Mouse (Mus musculus): Measurements from ENCODE around the gene Ank.

GRCm38 (mm10) chr15:27441529-27441928, 24.9 kb upstream of the Ank start:
- TF ChIP-seq CTCF (IDR thresholded peaks at IDR 0.05; ENCODE audit: borderline replicate concordance, insufficient read depth, low read depth, low read length) (no peak), POLR2A (IDR thresholded peaks at IDR 0.05; ENCODE audit: borderline replicate concordance, insufficient read depth, low read length) (no peak)
